Mouse (Mus musculus): Measurements from ENCODE around the gene Rgp1. TPM values are rescaled to one million over a fixed set of nuclear protein-coding genes. Genes with fewer than 3 reads are reported as not detected.

Rgp1 gene
- polyA plus RNA-seq, 2 experiments = 11.0 to 15.1 TPM

DNA sequence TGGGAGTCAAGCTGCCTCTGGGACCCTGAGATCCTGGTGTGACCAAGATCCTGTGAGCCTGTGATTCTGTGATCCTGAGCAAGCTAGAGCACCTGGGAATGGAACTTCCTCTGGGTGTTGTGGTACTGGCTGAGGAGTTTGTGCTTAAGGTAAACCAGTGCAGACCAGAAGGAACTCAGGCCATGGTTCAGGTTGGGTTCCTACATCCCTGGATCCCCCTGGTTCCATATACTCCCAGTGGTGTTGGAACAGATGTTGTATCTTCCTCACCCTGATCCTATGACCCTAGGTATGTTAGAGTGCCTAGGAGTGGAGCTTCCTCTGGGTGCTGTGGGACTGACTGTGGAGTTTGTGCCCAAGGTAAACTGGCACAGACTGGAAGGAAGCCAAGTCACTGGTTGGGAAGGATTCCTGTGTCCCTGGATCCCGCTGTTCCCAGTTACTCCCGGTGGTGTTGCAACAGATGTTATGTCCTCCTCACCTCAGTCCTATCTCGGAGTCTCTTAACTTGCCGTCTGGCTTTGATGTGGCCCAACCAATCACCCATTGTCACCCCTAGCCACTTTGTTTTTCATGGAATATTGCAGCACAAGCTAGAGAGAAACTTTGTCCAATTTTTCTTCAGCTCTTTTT, 41.7 kb downstream of the Rgp1 start:
- H3K9ac ChIP-seq (replicated peaks) = no peak overlapping the region
- H3K27me3 ChIP-seq (ENCODE audit: control insufficient read depth, insufficient read depth, low read length) = no peaks in the 10 kb centered on the region
- no peak overlapping the region for H3K4me3 ChIP-seq (ENCODE audit: insufficient read depth in 1 of 2, low read depth in 2 of 2, low read length in 2 of 2)
- peaks cover 5% of the 10 kb centered on the region for H3K9me3 ChIP-seq (ENCODE audit: control insufficient read depth, low read length)
- no peak overlapping the region for H3K4me2 ChIP-seq (ENCODE audit: low read depth)
- DNase-seq (ENCODE audit: low read depth in 3 of 3, low spot score in 3 of 3) (no peak), ATAC-seq (ENCODE audit: insufficient read depth) (no peak)
- no peak overlapping the region for H3K27ac ChIP-seq
- no peaks in the 10 kb centered on the region for H3K4me1 ChIP-seq (replicated peaks; ENCODE audit: control insufficient read depth in 2 of 2, insufficient read depth in 2 of 2, low read length in 1 of 2)
- H3K36me3 ChIP-seq (replicated peaks; ENCODE audit: control insufficient read depth, insufficient read depth, low read depth) = no peaks in the 10 kb centered on the region
- no peak for TF ChIP-seq CTCF (IDR thresholded peaks at IDR 0.05; ENCODE audit: low read depth)
- TF ChIP-seq EP300 (IDR thresholded peaks at IDR 0.05; ENCODE audit: low read depth) = no peak
- WGBS (ENCODE audit: insufficient replicate concordance) = 65% methylated on average over 4 of the region's 4 CpGs

- H3K27ac ChIP-seq = no peak overlapping the region
- peaks cover 8% of the 10 kb centered on the region for H3K9me3 ChIP-seq (ENCODE audit: control insufficient read depth, low read length)
- DNase-seq (ENCODE audit: low read depth in 3 of 3, low spot score in 3 of 3) (peak in 2 of 3 experiments; percentile 34 to 49), ATAC-seq (ENCODE audit: insufficient read depth) (peak; percentile 60; the same call in 1 of the 2 replicates)
- no peaks in the 10 kb centered on the region for H3K36me3 ChIP-seq (replicated peaks; ENCODE audit: control insufficient read depth, insufficient read depth, low read depth)
- H3K9ac ChIP-seq (replicated peaks) = no peak overlapping the region; the same call in 1 of the 2 replicates
- H3K27me3 ChIP-seq (ENCODE audit: control insufficient read depth, insufficient read depth, low read length) = peaks cover 26% of the 10 kb centered on the region
- 38% methylated on average over 20 of the region's 20 CpGs for WGBS (ENCODE audit: insufficient replicate concordance)
- H3K4me2 ChIP-seq (ENCODE audit: low read depth) = peak overlapping the region; percentile 40
- TF ChIP-seq EP300 (IDR thresholded peaks at IDR 0.05; ENCODE audit: low read depth) (no peak), CTCF (IDR thresholded peaks at IDR 0.05; ENCODE audit: low read depth) (0 out of 2 replicates have a peak, but pooled peaks have one; percentile 8)
- H3K4me1 ChIP-seq (replicated peaks; ENCODE audit: control insufficient read depth in 2 of 2, insufficient read depth in 2 of 2, low read length in 1 of 2) = peaks cover 0 to 9% of the 10 kb centered on the region in 2 experiments; a peak in 2 of 4 replicates
- H3K4me3 ChIP-seq (ENCODE audit: insufficient read depth in 1 of 2, low read depth in 2 of 2, low read length in 2 of 2) = no peak overlapping the region
These were observed 50.7 kb downstream of the Rgp1 start for GRCm38 (mm10) chr4:43629106-43629817.

- H3K27ac ChIP-seq = no peak overlapping the region
- peak; percentile 62 to 68 (median 65) for DNase-seq (ENCODE audit: low read depth in 3 of 3, low spot score in 3 of 3)
- peaks cover 5% of the 10 kb centered on the region for H3K9me3 ChIP-seq (ENCODE audit: control insufficient read depth, low read length)
- H3K4me2 ChIP-seq (ENCODE audit: low read depth) = peak overlapping the region; percentile 16
- peaks cover 26% of the 10 kb centered on the region for H3K27me3 ChIP-seq (ENCODE audit: control insufficient read depth, insufficient read depth, low read length)
- no peaks in the 10 kb centered on the region for H3K36me3 ChIP-seq (replicated peaks; ENCODE audit: control insufficient read depth, insufficient read depth, low read depth)
- H3K4me3 ChIP-seq (ENCODE audit: insufficient read depth in 1 of 2, low read depth in 2 of 2, low read length in 2 of 2) = no peak overlapping the region
- ATAC-seq (ENCODE audit: insufficient read depth) = peak; percentile 52
- H3K4me1 ChIP-seq (replicated peaks; ENCODE audit: control insufficient read depth in 2 of 2, insufficient read depth in 2 of 2, low read length in 1 of 2) = peaks cover 0 to 9% of the 10 kb centered on the region in 2 experiments; a peak in 2 of 4 replicates
- TF ChIP-seq EP300 (IDR thresholded peaks at IDR 0.05; ENCODE audit: low read depth) (no peak), CTCF (IDR thresholded peaks at IDR 0.05; ENCODE audit: low read depth) (peak; percentile 87)
- WGBS (ENCODE audit: insufficient replicate concordance) = 10% methylated on average over 5 of the region's 5 CpGs
- H3K9ac ChIP-seq (replicated peaks) = no peak overlapping the region
These were observed 51.6 kb downstream of the Rgp1 start for GRCm38 (mm10) chr4:43630030-43630581.

DNA sequence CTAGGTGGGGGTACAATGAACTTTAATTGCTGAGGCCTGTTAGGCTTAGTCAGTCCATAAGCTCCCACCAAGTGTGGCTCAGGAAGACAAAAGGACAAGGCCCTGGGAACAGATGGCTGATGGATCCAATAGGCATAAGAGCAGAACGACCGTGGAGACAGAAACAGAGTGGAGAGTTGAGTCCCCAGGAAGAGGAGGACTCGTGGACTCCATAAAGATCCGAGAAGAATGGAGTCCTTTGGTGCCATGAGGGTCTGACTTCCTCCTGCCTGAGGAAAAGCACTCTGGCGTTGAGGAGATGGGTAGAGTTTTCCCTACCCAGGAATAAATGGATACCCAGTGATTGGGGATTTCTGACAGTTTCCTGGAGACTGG, 52.1 kb downstream of the Rgp1 start:
- no peak for TF ChIP-seq CTCF (IDR thresholded peaks at IDR 0.05; ENCODE audit: low read depth)
- TF ChIP-seq EP300 (IDR thresholded peaks at IDR 0.05; ENCODE audit: low read depth) = no peak
- Histone ChIP-seq H3K4me1 (replicated peaks; ENCODE audit: control insufficient read depth in 2 of 2, insufficient read depth in 2 of 2, low read length in 1 of 2) (peaks cover 0 to 9% of the 10 kb centered on the region in 2 experiments; a peak in 2 of 4 replicates), H3K4me2 (ENCODE audit: low read depth) (no peak overlapping the region; the same call in none of the 2 replicates), H3K27me3 (ENCODE audit: control insufficient read depth, insufficient read depth, low read length) (peaks cover 26% of the 10 kb centered on the region), H3K9me3 (ENCODE audit: control insufficient read depth, low read length) (no peaks in the 10 kb centered on the region; the same call in 1 of the 2 replicates), H3K36me3 (replicated peaks; ENCODE audit: control insufficient read depth, insufficient read depth, low read depth) (no peaks in the 10 kb centered on the region), H3K9ac (replicated peaks) (no peak overlapping the region), H3K27ac (no peak overlapping the region), H3K4me3 (ENCODE audit: insufficient read depth in 1 of 2, low read depth in 2 of 2, low read length in 2 of 2) (no peak overlapping the region; a peak in 1 of 4 replicates)
- DNase-seq (ENCODE audit: low read depth in 3 of 3, low spot score in 3 of 3) = no peak
- no peak for ATAC-seq (ENCODE audit: insufficient read depth)
- WGBS (ENCODE audit: insufficient replicate concordance) = 19% methylated on average over 5 of the region's 5 CpGs
